Mouse (Mus musculus) myocyte (in vitro differentiated cells): ENCODE data around the gene Adamts4.

Experiments
- CEBPB ChIP-seq: IDR thresholded peaks from 2 replicates; pipeline ENCODE4 v1.6.1; 2011; ENCODE audit warnings: mild to moderate bottlenecking, moderate library complexity; ENCODE audit not compliant: poor library complexity, insufficient read depth, severe bottlenecking
- MYOD1 ChIP-seq, 3 experiments: IDR thresholded peaks; one replicate each; pipeline ENCODE4 v1.6.1; 2011; ENCODE audit warnings: control low read depth in 2 of 3, low read depth in 2 of 3, mild to moderate bottlenecking in 2 of 3, moderate library complexity in 1 of 3; ENCODE audit not compliant: insufficient read length in 2 of 3, control insufficient read depth in 1 of 3
- POLR2A ChIP-seq: IDR thresholded peaks from one replicate; pipeline ENCODE4 v1.6.1; 2011; ENCODE audit warnings: low read depth, mild to moderate bottlenecking, control low read depth, moderate library complexity; ENCODE audit not compliant: insufficient read length
- POLR2AphosphoS2 ChIP-seq: IDR thresholded peaks from one replicate; pipeline ENCODE4 v1.6.1; 2011; ENCODE audit warnings: low read depth, control low read depth; ENCODE audit not compliant: insufficient read length
- REST ChIP-seq: IDR thresholded peaks from one replicate; pipeline ENCODE4 v1.6.1; 2011; ENCODE audit warnings: mild to moderate bottlenecking, control low read depth, moderate library complexity; ENCODE audit not compliant: insufficient read depth, insufficient read length

DNA sequence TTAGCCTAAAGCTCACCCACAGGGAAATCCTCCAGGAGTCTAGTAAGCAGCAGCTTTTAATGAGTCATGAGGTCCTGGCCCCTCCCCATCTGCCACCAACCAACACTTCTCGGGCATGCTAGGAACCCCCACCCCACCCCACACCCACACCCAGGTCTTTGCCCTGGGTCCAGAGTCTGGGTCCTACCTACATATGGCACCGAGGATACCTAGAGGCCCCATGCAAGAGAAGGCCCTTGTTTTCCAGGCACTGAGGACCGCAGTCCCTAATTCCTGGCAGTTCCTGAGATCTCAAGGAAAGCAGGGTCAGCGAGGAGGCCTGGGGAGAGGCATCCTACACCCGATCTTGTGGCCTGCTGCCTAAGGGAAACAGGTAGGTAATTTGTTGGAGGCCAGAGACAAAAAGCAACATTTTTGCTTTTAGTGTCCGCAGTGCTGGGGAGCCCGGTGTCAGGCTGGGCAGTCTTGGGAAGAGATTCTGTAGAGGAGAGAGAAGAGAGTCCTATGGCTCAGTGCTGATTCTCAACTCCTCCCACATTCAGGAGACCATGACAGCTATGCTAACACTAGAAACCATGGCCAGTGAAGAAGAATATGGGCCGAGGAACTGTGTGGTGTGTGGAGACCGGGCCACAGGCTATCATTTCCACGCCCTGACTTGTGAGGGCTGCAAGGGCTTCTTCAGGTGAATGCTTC lies 36.3 kb upstream of the Adamts4 start, which contains the start of gene Nr1i3:
- no peak for TF ChIP-seq REST
- no peak for TF ChIP-seq POLR2AphosphoS2
- TF ChIP-seq CEBPB = no peak
- TF ChIP-seq POLR2A = no peak
- TF ChIP-seq MYOD1 (IDR thresholded peaks at IDR 0.05; ENCODE audit: control insufficient read depth in 1 of 3, insufficient read length in 2 of 3, low read depth in 2 of 3) = no peak
